Mouse (Mus musculus) MEL (cell line): ENCODE data around the gene Misp. TPM values are rescaled to one million over a fixed set of nuclear protein-coding genes. Genes with fewer than 3 reads are reported as not detected.

Experiments used
- DNase-seq: peaks from one replicate; pipeline ENCODE4 v3.0.0; 2011; ENCODE audit warnings: low read depth, low spot score
- H3K27ac ChIP-seq: 2 replicates; pipeline ENCODE4 v1.5.1; 2012; ENCODE audit warnings: low read depth, mild to moderate bottlenecking, control low read depth, low read length, moderate library complexity; ENCODE audit not compliant: control insufficient read depth
- H3K27me3 ChIP-seq, 2 experiments: fragments of 150-350 bp in 1 of 2; sonication (generic) in 1 of 2; 2 replicates each; pipeline ENCODE4 v1.6.1; 2012; ENCODE audit warnings: low read length in 2 of 2, mild to moderate bottlenecking in 2 of 2, improper control_type of control experiment in 1 of 2, moderate library complexity in 1 of 2; ENCODE audit not compliant: insufficient read depth in 2 of 2, control insufficient read depth in 1 of 2
- H3K36me3 ChIP-seq, 2 experiments: 2 replicates each; pipeline ENCODE4 v1.6.1; 2012 to 2014; ENCODE audit warnings: low read length in 2 of 2, improper control_type of control experiment in 1 of 2, inconsistent platforms in 1 of 2, mild to moderate bottlenecking in 1 of 2; ENCODE audit not compliant: insufficient read depth in 2 of 2, control insufficient read depth in 1 of 2
- H3K4me1 ChIP-seq, 2 experiments: fragments of 150-350 bp in 1 of 2; sonication (generic) in 1 of 2; 2 replicates each; pipeline ENCODE4 v1.6.1; 2012; ENCODE audit warnings: low read length in 2 of 2, improper control_type of control experiment in 1 of 2, mild to moderate bottlenecking in 1 of 2; ENCODE audit not compliant: insufficient read depth in 2 of 2, control insufficient read depth in 1 of 2
- H3K4me3 ChIP-seq, 2 experiments: fragments of 150-350 bp in 1 of 2; sonication (generic) in 1 of 2; 2 replicates each; pipeline ENCODE4 v1.5.1; 2012; ENCODE audit warnings: low read depth in 2 of 2, low read length in 2 of 2, mild to moderate bottlenecking in 2 of 2, moderate library complexity in 2 of 2, control low read depth in 1 of 2, improper control_type of control experiment in 1 of 2; ENCODE audit not compliant: control insufficient read depth in 1 of 2, insufficient read depth in 1 of 2
- H3K79me2 ChIP-seq: 2 replicates; pipeline ENCODE4 v1.6.1; 2012; ENCODE audit warnings: mild to moderate bottlenecking, low read length, moderate library complexity; ENCODE audit not compliant: control insufficient read depth, poor library complexity, insufficient read depth
- H3K9ac ChIP-seq: 2 replicates; pipeline ENCODE4 v1.6.1; 2012; ENCODE audit warnings: low read depth, mild to moderate bottlenecking, control low read depth, low read length, moderate library complexity; ENCODE audit not compliant: control insufficient read depth, poor library complexity, severe bottlenecking
- H3K9me3 ChIP-seq: fragments of 150-350 bp; sonication (generic); replicated peaks from 2 replicates; pipeline ENCODE4 v1.6.1; 2012; ENCODE audit warnings: mild to moderate bottlenecking, low read length, improper control_type of control experiment, moderate library complexity; ENCODE audit not compliant: insufficient read depth
- BHLHE40 ChIP-seq: IDR thresholded peaks from 2 replicates; pipeline ENCODE4 v1.6.1; 2012; ENCODE audit warnings: low read depth, mild to moderate bottlenecking, inconsistent platforms, low read length, improper control_type of control experiment, borderline replicate concordance
- CHD1 ChIP-seq: IDR thresholded peaks from 2 replicates; pipeline ENCODE4 v1.6.1; 2012; ENCODE audit warnings: low read depth, mild to moderate bottlenecking, inconsistent platforms, low read length, improper control_type of control experiment
- CTCF ChIP-seq, 3 experiments: IDR thresholded peaks in 2 of 3; conservative IDR thresholded peaks in 1 of 3; 2 replicates each; pipeline ENCODE4 v1.5.1; 2011 to 2012; ENCODE audit warnings: low read length in 3 of 3, low read depth in 2 of 3, mild to moderate bottlenecking in 2 of 3, improper control_type of control experiment in 1 of 3, inconsistent platforms in 1 of 3, mixed read lengths in 1 of 3, moderate library complexity in 1 of 3; ENCODE audit not compliant: control insufficient read depth in 1 of 3, insufficient read depth in 1 of 3, poor library complexity in 1 of 3, severe bottlenecking in 1 of 3
- E2F4 ChIP-seq: IDR thresholded peaks from 2 replicates; pipeline ENCODE4 v1.6.1; 2011; ENCODE audit warnings: low read depth, low read length, improper control_type of control experiment, borderline replicate concordance
- ELF1 ChIP-seq: IDR thresholded peaks from 2 replicates; pipeline ENCODE4 v1.6.1; 2014; ENCODE audit warnings: low read depth, mild to moderate bottlenecking, inconsistent platforms, low read length, improper control_type of control experiment, moderate library complexity
- ETS1 ChIP-seq: IDR thresholded peaks from 2 replicates; pipeline ENCODE4 v1.6.1; 2012; ENCODE audit warnings: low read depth, mild to moderate bottlenecking, inconsistent platforms, low read length, improper control_type of control experiment, moderate library complexity
- HCFC1 ChIP-seq: IDR thresholded peaks from 2 replicates; pipeline ENCODE4 v1.6.1; 2012; ENCODE audit warnings: low read depth, mild to moderate bottlenecking, inconsistent platforms, low read length, improper control_type of control experiment, moderate library complexity
- KAT2A ChIP-seq: conservative IDR thresholded peaks from 2 replicates; pipeline ENCODE4 v1.6.1; 2012; ENCODE audit warnings: low read depth, low read length, improper control_type of control experiment, inconsistent platforms
- MAFK ChIP-seq: IDR thresholded peaks from 2 replicates; pipeline ENCODE4 v1.6.1; 2011; ENCODE audit warnings: low read depth, mild to moderate bottlenecking, low read length, improper control_type of control experiment, borderline replicate concordance
- MAZ ChIP-seq: IDR thresholded peaks from 2 replicates; pipeline ENCODE4 v1.6.1; 2012; ENCODE audit warnings: low read depth, mild to moderate bottlenecking, inconsistent platforms, low read length, improper control_type of control experiment
- MYC ChIP-seq: IDR thresholded peaks from 2 replicates; pipeline ENCODE4 v1.6.1; 2011; ENCODE audit warnings: low read depth, mild to moderate bottlenecking, low read length, improper control_type of control experiment, moderate library complexity
- POLR2A ChIP-seq, 2 experiments: IDR thresholded peaks; 2 replicates each; pipeline ENCODE4 v1.6.1; 2011 to 2012; ENCODE audit warnings: low read length in 2 of 2, mild to moderate bottlenecking in 2 of 2, control low read depth in 1 of 2, improper control_type of control experiment in 1 of 2, low read depth in 1 of 2, moderate library complexity in 1 of 2; ENCODE audit not compliant: control insufficient read depth in 1 of 2, insufficient read depth in 1 of 2, poor library complexity in 1 of 2
- POLR2AphosphoS2 ChIP-seq: IDR thresholded peaks from 2 replicates; pipeline ENCODE4 v1.6.1; 2011; ENCODE audit warnings: low read length, improper control_type of control experiment
- POLR2AphosphoS5 ChIP-seq: IDR thresholded peaks from 2 replicates; pipeline ENCODE4 v1.6.1; 2012; ENCODE audit warnings: low read depth, borderline replicate concordance, mild to moderate bottlenecking, inconsistent platforms, low read length, moderate library complexity, mixed read lengths
- RAD21 ChIP-seq: IDR thresholded peaks from 2 replicates; pipeline ENCODE4 v1.6.1; 2011; ENCODE audit warnings: mild to moderate bottlenecking, low read depth, low read length, improper control_type of control experiment
- RCOR1 ChIP-seq: IDR thresholded peaks from 2 replicates; pipeline ENCODE4 v1.6.1; 2012; ENCODE audit warnings: low read depth, mild to moderate bottlenecking, inconsistent platforms, low read length, improper control_type of control experiment
- SIN3A ChIP-seq: IDR thresholded peaks from 2 replicates; pipeline ENCODE4 v1.6.1; 2012; ENCODE audit warnings: low read length, improper control_type of control experiment, inconsistent platforms
- SMC3 ChIP-seq: IDR thresholded peaks from 2 replicates; pipeline ENCODE4 v1.6.1; 2011; ENCODE audit warnings: low read depth, low read length, improper control_type of control experiment
- TAL1 ChIP-seq: IDR thresholded peaks from 2 replicates; pipeline ENCODE4 v1.6.1; 2012; ENCODE audit warnings: mild to moderate bottlenecking, inconsistent platforms, low read length, moderate library complexity, mixed read lengths
- TBP ChIP-seq: IDR thresholded peaks from 2 replicates; pipeline ENCODE4 v1.8.0; 2011; ENCODE audit warnings: low read depth, low read length, improper control_type of control experiment
- TCF12 ChIP-seq: IDR thresholded peaks from 2 replicates; pipeline ENCODE4 v1.6.1; 2014; ENCODE audit warnings: low read depth, mild to moderate bottlenecking, inconsistent platforms, low read length, improper control_type of control experiment, moderate library complexity
- ZC3H11A ChIP-seq: IDR thresholded peaks from 2 replicates; pipeline ENCODE4 v1.6.1; 2012; ENCODE audit warnings: low read depth, mild to moderate bottlenecking, inconsistent platforms, low read length, improper control_type of control experiment
- ZKSCAN1 ChIP-seq: IDR thresholded peaks from 2 replicates; pipeline ENCODE4 v1.6.1; 2012; ENCODE audit warnings: low read depth, mild to moderate bottlenecking, inconsistent platforms, low read length, improper control_type of control experiment, moderate library complexity
- ZNF384 ChIP-seq: IDR thresholded peaks from 2 replicates; pipeline ENCODE4 v1.6.1; 2012; ENCODE audit warnings: low read depth, mild to moderate bottlenecking, inconsistent platforms, low read length, improper control_type of control experiment
- polyA plus RNA-seq, 2 experiments: library from polyadenylated mRNA; stranded (reverse) in 1 of 2; unstranded in 1 of 2; fragments of >175 nt in 1 of 2; fragments of >200 nt in 1 of 2; gene quantifications; 2 replicates each; pipeline versions ENCODE4 v1.2.1 to v1.2.4; 2012; ENCODE audit warnings: low replicate concordance in 2 of 2, low read depth in 1 of 2; ENCODE audit not compliant: insufficient read length in 2 of 2, insufficient read depth in 1 of 2, missing spikeins in 1 of 2
- total RNA-seq: library from RNA; depleted of rRNA; stranded (reverse); fragments of 300-350 nt; gene quantifications from 2 replicates; pipeline ENCODE4 v1.2.3, GENCODE M21; 2012

The Misp gene
- total and polyA plus RNA-seq, 3 experiments: not detected

DNA sequence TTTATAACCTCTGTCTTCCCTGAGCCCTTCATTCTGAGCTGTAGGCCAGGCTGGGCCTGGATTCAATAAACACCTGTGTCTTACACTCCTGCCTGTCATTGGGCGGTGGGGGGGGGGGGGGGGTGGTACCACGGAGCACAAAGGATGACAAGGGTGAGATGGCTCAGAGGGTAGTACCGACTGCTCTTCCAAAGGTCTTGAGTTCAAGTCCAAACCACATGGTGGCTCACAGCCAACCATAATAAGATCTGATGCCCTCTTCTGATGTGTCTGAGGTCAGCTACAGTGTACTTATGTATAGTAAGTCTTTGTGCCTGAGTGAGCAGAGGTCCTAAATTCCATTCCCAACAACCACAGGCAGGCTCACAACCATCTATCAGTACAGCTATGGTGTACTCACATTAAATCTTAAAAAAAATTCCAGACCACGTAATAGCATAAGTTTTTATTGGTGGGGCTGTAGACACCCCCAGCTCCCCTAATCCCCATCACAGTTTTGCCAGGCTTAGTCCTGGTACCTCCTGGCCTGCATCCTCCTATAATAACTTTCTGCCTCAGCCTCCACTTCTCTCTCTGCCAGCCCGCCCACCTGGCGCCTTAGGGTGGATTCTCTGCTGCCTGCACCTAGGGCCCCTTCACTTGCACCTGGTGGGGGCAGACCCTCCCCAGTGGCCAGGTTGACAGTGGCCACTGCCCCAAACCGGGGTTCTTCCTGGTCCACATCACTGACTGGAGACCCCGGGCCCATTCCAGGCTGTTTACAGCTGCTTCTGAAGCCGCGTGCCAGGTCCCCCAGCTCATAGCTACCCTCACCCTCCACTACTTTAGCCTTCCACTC, 43.8 kb downstream of the Misp start (continued):
- no peak for TF ChIP-seq E2F4

DNA sequence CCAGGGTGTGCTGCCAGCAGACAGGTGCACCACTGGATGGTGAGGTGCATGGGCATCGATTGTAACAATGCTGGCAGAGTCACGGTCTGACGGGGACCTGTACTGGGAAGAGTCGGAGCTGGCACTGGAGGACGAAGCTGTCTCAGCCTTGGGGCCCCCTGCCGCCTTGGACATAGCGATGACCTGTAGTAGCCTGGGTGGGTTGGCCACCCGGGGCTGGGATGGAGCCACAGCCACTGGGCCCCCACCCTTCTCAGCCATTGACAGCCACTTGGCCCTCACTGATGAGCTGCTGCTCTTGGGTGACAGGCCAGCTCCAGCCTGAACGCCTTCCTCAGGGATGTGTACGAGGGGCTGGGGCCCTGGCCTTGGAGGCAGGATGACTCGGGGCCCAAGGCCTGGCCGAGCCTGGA, 44.4 kb downstream of the Misp start:
- H3K4me3 ChIP-seq: no peak overlapping the region
- peaks cover 0 to 12% of the 10 kb centered on the region in 2 experiments; a peak in 2 of 4 replicates for H3K36me3 ChIP-seq
- no peaks in the 10 kb centered on the region for H3K4me1 ChIP-seq
- H3K27ac ChIP-seq: no peak overlapping the region
- H3K27me3 ChIP-seq: no peaks in the 10 kb centered on the region
- TF ChIP-seq CTCF (IDR thresholded peaks at IDR 0.05 in 2 of 3, conservative IDR thresholded peaks at IDR 0.05 in 1 of 3; ENCODE audit: control insufficient read depth in 1 of 3, insufficient read depth in 1 of 3, low read depth in 2 of 3, low read length in 3 of 3, poor library complexity in 1 of 3, severe bottlenecking in 1 of 3) (no peak), POLR2AphosphoS2 (peak; percentile 98)
- no peak overlapping the region for H3K9ac ChIP-seq
- no peaks in the 10 kb centered on the region; the same call in 1 of the 2 replicates for H3K79me2 ChIP-seq
- H3K9me3 ChIP-seq: no peaks in the 10 kb centered on the region
- DNase-seq: no peak

DNA sequence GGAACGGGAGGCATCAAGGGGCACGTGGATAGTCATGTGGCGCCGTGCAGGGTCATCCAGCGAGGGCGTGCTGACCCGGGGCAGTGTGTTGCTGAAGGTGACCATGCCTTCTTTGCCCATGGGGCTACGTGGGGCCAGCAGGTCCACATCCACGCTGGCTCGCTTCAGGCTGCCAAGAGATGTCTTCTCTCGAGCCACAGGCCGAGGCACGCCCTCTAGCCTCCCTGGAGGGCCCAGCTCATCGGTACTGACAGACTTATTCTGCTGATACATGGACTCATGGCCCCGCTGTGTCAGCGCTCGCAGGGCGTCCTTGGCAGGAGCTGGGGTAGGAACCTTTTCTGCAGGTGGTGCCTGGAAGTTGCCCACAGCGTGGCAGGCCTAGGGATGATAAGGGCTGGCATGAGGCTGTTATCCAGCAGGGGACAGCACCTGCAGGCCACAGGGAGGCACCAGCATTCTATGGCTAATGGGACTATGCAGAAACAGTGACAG, 45.1 kb downstream of the Misp start:
- H3K4me3 ChIP-seq: no peak overlapping the region
- H3K36me3 ChIP-seq: peaks cover 0 to 9% of the 10 kb centered on the region in 2 experiments; a peak in 2 of 4 replicates
- H3K9me3 ChIP-seq: no peaks in the 10 kb centered on the region
- TF ChIP-seq POLR2AphosphoS2 (no peak), POLR2A (IDR thresholded peaks at IDR 0.05; ENCODE audit: control insufficient read depth in 1 of 2, insufficient read depth in 1 of 2, low read depth in 1 of 2, low read length in 2 of 2, poor library complexity in 1 of 2) (0 out of 4 replicates have a peak, but pooled peaks of 1 of the 2 experiments have one; percentile 10), MAZ (no peak), CHD1 (no peak), TAL1 (no peak), ZC3H11A (no peak; the same call in 1 of the 2 replicates), MYC (no peak), CTCF (IDR thresholded peaks at IDR 0.05 in 2 of 3, conservative IDR thresholded peaks at IDR 0.05 in 1 of 3; ENCODE audit: control insufficient read depth in 1 of 3, insufficient read depth in 1 of 3, low read depth in 2 of 3, low read length in 3 of 3, poor library complexity in 1 of 3, severe bottlenecking in 1 of 3) (peak; percentile 29 to 40 (median 34)), KAT2A (no peak), POLR2AphosphoS5 (no peak), HCFC1 (no peak), ETS1 (no peak), TCF12 (no peak), ELF1 (no peak), SMC3 (peak; percentile 44), SIN3A (no peak), ZNF384 (no peak), BHLHE40 (no peak), RCOR1 (no peak), MAFK (no peak), RAD21 (peak; percentile 34), TBP (no peak), ZKSCAN1 (no peak)
- no peaks in the 10 kb centered on the region for H3K27me3 ChIP-seq
- no peak overlapping the region for H3K27ac ChIP-seq
- no peaks in the 10 kb centered on the region; the same call in 1 of the 2 replicates for H3K79me2 ChIP-seq
- no peaks in the 10 kb centered on the region for H3K4me1 ChIP-seq
- no peak for DNase-seq
- no peak overlapping the region for H3K9ac ChIP-seq
